Mouse (Mus musculus) kidney, embryonic 14.5 days (tissue): ENCODE results near the gene Ppat. TPM values are rescaled to one million over a fixed set of nuclear protein-coding genes. Genes with fewer than 3 reads are reported as not detected.

Source experiments
- ATAC-seq: fragments of 200-750 bp; cut with Nextera tagmentation; 2 replicates; pipeline ENCODE4 v1.8.0; 2017; ENCODE audit warnings: moderate number of reproducible peaks, mild to moderate bottlenecking, moderate TSS enrichment, moderate library complexity; ENCODE audit not compliant: low FRiP score, low TSS enrichment
- H3K27ac ChIP-seq: fragments of 300-500 bp; sonication (generic); 2 replicates; pipeline ENCODE4 v1.5.1; 2014; ENCODE audit warnings: low read depth, mild to moderate bottlenecking, low read length, moderate library complexity, mixed read lengths
- H3K27me3 ChIP-seq: fragments of 300-500 bp; sonication (generic); 2 replicates; pipeline ENCODE4 v1.6.1; 2014; ENCODE audit warnings: mild to moderate bottlenecking, low read length; ENCODE audit not compliant: control insufficient read depth, insufficient read depth
- H3K36me3 ChIP-seq: fragments of 300-500 bp; sonication (generic); 2 replicates; pipeline ENCODE4 v1.6.1; 2014; ENCODE audit warnings: low read length, mixed read lengths; ENCODE audit not compliant: control insufficient read depth, insufficient read depth
- H3K4me1 ChIP-seq: fragments of 300-500 bp; sonication (generic); 2 replicates; pipeline ENCODE4 v1.6.1; 2014; ENCODE audit warnings: low read length, mixed read lengths; ENCODE audit not compliant: control insufficient read depth, insufficient read depth
- H3K4me2 ChIP-seq: fragments of 300-500 bp; sonication (generic); replicated peaks from 2 replicates; pipeline ENCODE4 v1.6.1; 2014; ENCODE audit warnings: low read depth, mild to moderate bottlenecking, low read length
- H3K4me3 ChIP-seq: fragments of 300-500 bp; sonication (generic); 2 replicates; pipeline ENCODE4 v1.5.1; 2014; ENCODE audit warnings: mild to moderate bottlenecking, low read length
- H3K9ac ChIP-seq: fragments of 300-500 bp; sonication (generic); 2 replicates; pipeline ENCODE4 v1.6.1; 2014; ENCODE audit warnings: low read depth, mild to moderate bottlenecking, low read length, moderate library complexity
- H3K9me3 ChIP-seq: fragments of 300-500 bp; sonication (generic); 2 replicates; pipeline ENCODE4 v1.6.1; 2016; ENCODE audit warnings: low read length; ENCODE audit not compliant: control insufficient read depth
- WGBS: fragments of 180-500 bp; shearing (Covaris S2); extraction: QIAGEN DNeasy Blood & Tissue Kit; methylation state at CpG from one replicate; pipeline ENCODE4 v1.1.7; 2014; 5-methylcytosine and 5-hydroxymethylcytosine counted together
- polyA plus RNA-seq: library from polyadenylated mRNA; unstranded; fragments of >200 nt; fragmentation: Nextera tagmentation; extraction: Ambion mirVana; gene quantifications from 2 replicates; pipeline ENCODE4 v1.2.1, GENCODE M21; 2014

Gene Ppat
- polyA plus RNA-seq, 1 experiment from 2014 or later, result 51.7 TPM

DNA sequence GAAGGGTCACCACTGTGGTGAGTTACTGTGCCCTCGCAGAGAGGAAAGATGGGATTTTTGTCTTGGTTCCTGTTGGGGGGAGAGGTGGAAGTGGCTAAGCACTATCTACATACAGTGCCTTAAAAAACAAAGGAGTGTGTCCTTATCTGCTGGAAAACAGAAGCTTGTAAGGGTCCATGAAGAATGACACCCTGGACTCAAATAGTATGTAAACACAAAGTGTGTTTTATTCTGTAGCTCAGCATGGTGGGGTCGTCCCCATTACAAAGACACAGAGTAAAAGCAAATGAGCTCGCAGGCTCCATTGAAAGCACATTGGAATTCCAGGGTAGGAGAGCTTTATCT, 45.3 kb downstream of the Ppat start:
- Histone ChIP-seq H3K9ac (peak overlapping the region; percentile 76), H3K27ac (peak overlapping the region; percentile 86; the same call in 1 of the 2 replicates), H3K4me2 (peak overlapping the region; percentile 72), H3K27me3 (no peaks in the 10 kb centered on the region), H3K4me3 (peak overlapping the region; percentile 84), H3K4me1 (0 out of 2 replicates have a peak, but pooled peaks cover 4% of the 10 kb centered on the region), H3K36me3 (peaks cover 4% of the 10 kb centered on the region), H3K9me3 (no peaks in the 10 kb centered on the region)
- WGBS, result 41% methylated on average over 3 of the region's 3 CpGs
- 0 out of 2 replicates have a peak, but pooled peaks have one; percentile 2 for ATAC-seq

DNA sequence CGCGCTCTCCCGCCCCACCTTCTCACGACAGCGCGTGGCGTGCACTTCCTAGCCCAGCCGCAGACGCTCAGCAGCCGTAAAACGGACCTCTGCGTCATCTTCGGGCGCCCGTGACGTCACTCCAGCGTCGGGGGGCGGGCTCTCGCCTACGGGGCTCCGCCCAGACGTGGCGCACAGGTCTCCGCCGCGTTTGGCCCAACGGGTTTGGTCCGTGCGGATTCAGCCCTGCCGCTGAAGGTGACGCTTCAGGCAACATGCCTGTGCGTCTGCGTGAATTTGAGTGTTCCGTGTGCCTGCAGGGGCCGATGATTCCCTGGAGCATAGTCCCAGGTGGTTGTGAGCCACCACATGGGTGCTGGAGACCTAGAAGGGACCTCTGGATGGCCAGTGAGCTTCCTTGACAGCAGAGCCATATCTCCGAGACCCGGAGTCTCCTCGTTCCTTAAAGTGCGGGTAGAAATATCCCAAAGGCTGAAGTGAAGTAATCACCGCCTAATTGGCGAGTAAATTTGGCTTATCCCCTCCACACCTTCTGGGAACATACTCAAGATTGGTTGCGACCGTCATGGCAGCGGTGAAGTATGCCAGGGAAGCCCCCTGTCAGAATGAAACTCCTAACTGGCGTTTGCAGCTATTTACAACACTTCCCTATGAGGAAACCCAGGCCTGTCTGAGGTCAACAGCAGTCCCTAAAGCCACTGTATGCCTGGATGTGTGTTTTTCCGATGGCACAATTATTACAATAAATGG, 45.8 kb downstream of the Ppat start, which contains the start of gene Aasdh:
Gene Aasdh (minus strand): TSS at position 110 of the 750 bp plus-strand sequence.
- Histone ChIP-seq H3K4me2 (peak within 1 kb of the TSS; percentile 72), H3K4me3 (peak within 1 kb of the TSS; percentile 84), H3K9ac (peak within 1 kb of the TSS; percentile 76), H3K36me3 (peaks cover 4% of the 10 kb centered on the region), H3K4me1 (0 out of 2 replicates have a peak, but pooled peaks cover 4% of the 10 kb centered on the region), H3K27ac (peak within 1 kb of the TSS; percentile 86), H3K9me3 (no peaks in the 10 kb centered on the region), H3K27me3 (no peaks in the 10 kb centered on the region)
- under 1% methylated on average over 47 of the region's 47 CpGs for WGBS
- ATAC-seq, result peak; percentile 99

DNA sequence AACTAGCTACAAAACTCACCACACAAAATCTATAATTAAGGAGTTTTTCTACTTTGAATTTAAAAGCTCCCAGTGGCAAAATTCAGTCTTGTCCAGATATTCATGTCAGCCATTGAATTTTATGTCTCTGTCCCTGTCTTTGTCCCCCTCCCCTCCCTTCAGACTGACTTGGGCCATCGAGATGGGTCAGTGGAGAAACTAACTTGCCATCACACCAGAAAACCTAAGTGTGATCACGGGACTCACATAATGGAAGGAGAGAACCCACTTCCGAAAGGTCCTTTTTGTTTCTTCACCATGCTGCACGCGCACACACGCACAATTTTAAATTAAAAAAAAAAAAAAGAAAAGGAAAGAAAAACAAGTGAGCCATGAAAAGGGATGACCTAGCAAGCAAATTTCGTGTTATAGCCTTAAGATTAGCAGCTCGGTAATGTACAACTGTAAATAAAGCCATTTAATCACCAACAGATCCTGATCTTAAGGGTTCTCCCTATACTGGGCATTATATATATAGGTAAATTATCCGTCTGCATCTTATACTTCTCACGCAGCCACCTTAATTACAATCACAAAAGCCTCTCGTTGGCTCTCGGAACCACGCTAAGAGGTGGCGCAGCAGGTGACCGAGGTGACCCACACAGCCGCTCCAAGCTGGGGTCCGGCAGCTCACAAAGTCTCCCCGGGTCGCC, 46.5 kb downstream of the Ppat start:
- ATAC-seq, result no peak

DNA sequence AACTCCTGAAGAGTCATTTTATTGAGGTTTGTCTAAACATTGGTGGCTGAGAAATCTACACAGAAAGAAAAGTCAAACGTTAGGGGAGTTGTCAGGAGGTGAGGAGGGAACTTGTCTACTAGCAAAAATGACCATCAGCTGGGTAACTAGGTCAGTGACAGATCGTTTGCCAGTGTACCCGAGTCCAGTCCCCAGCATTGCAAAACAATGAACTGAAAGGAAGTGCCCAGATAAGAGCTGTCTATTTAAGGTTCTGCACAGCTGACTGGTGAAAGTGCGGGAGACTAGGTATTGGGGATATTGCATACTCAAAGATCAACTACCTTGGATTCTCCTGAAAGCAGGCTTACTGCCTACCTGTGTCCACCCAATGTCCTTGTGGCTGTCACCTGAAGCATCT, 49.2 kb downstream of the Ppat start:
- no peaks in the 10 kb centered on the region for H3K27me3 ChIP-seq
- H3K4me1 ChIP-seq, result 0 out of 2 replicates have a peak, but pooled peaks cover 4% of the 10 kb centered on the region
- no peak overlapping the region for H3K4me2 ChIP-seq
- WGBS, result 75% methylated on average over 4 of the region's 4 CpGs
- ATAC-seq, result no peak
- H3K9me3 ChIP-seq, result no peaks in the 10 kb centered on the region
- H3K36me3 ChIP-seq, result no peaks in the 10 kb centered on the region; the same call in 1 of the 2 replicates
- no peak overlapping the region for H3K27ac ChIP-seq
- no peak overlapping the region for H3K4me3 ChIP-seq
- H3K9ac ChIP-seq, result no peak overlapping the region

More for the DNA sequence above, 46.5 kb downstream of the Ppat start:
- peaks cover 2% of the 10 kb centered on the region for H3K36me3 ChIP-seq
- H3K9me3 ChIP-seq, result no peaks in the 10 kb centered on the region
- peak overlapping the region; percentile 72 for H3K4me2 ChIP-seq
- peak overlapping the region; percentile 86 for H3K27ac ChIP-seq
- H3K4me1 ChIP-seq, result 0 out of 2 replicates have a peak, but pooled peaks cover 4% of the 10 kb centered on the region
- H3K27me3 ChIP-seq, result no peaks in the 10 kb centered on the region
- H3K9ac ChIP-seq, result peak overlapping the region; percentile 76
- H3K4me3 ChIP-seq, result peak overlapping the region; percentile 84
- WGBS, result 1% methylated on average over 19 of the region's 19 CpGs

DNA sequence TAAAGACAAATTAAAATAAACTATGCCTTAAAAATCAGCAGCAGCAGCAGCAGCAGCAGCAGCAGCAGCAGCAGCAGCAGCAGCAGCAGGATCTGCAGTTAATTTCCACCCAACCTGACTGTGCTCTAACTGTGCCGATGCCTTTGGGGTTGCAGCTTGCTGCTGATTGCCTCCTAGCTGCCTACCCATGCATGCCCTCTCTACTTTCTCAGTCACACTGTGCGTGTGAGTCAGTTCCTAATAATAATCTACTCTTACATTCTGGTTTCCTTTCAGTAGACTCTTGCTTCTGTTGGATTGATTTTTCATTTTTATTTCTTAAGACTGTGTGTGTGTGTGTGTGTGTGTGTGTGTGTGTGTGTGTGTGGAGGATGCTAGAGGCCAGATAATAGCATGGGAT, 58.3 kb downstream of the Ppat start:
- Histone ChIP-seq H3K9me3 (no peaks in the 10 kb centered on the region), H3K36me3 (peaks cover 32% of the 10 kb centered on the region), H3K27me3 (no peaks in the 10 kb centered on the region), H3K4me3 (no peak overlapping the region), H3K27ac (no peak overlapping the region), H3K9ac (no peak overlapping the region), H3K4me2 (no peak overlapping the region), H3K4me1 (no peaks in the 10 kb centered on the region)
- WGBS, result 87% methylated on average over 2 of the region's 2 CpGs
- ATAC-seq, result no peak

DNA sequence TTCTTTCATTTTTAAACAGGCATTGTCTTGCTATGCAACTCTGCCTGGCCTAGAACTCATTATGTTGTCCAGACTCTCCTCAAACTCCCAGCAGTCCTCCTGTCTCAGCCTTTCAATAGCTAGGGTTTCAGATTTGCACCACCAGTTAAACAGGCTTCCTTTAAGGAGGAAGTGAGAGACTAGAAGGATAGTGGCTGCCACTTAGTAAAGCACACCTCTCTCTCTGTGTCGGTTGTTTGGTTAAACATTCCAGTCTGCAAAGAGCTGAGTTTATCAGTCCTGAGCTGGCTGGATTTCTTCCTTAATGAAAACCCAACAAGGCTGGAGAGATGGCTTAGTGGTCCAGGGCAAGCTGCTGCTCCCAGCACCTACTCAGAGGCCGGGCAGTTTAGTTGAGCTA, 58.8 kb downstream of the Ppat start:
- Histone ChIP-seq H3K4me2 (no peak overlapping the region), H3K27me3 (no peaks in the 10 kb centered on the region), H3K4me1 (no peaks in the 10 kb centered on the region), H3K9me3 (no peaks in the 10 kb centered on the region), H3K36me3 (peaks cover 34% of the 10 kb centered on the region), H3K4me3 (no peak overlapping the region), H3K9ac (no peak overlapping the region), H3K27ac (no peak overlapping the region)
- no peak for ATAC-seq
- WGBS, result 78% methylated on average over 2 of the region's 2 CpGs

DNA sequence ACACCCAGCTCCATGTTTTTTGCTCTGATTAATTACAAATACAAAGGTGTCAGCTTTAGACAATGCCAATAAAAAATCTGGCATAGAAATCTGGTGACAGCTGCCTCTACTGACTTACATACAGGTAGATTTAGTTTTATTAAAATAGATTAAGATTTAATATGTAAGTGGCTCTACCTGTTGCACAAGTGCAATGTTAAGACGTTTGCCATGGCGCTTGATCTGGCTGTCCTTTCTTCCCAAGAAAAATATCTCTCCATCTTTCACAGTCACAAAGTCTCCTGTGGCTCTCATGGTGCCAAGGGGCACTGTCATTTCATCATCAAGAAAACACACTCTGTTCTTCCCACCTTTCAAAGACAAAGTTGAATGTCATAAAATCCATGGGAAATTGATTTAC, 64.4 kb downstream of the Ppat start:
- Histone ChIP-seq H3K36me3 (peaks cover 47% of the 10 kb centered on the region), H3K27ac (no peak overlapping the region), H3K27me3 (no peaks in the 10 kb centered on the region), H3K9me3 (no peaks in the 10 kb centered on the region), H3K4me3 (no peak overlapping the region), H3K9ac (no peak overlapping the region), H3K4me1 (no peaks in the 10 kb centered on the region), H3K4me2 (no peak overlapping the region)
- 93% methylated on average over 2 of the region's 2 CpGs for WGBS
- no peak for ATAC-seq

DNA sequence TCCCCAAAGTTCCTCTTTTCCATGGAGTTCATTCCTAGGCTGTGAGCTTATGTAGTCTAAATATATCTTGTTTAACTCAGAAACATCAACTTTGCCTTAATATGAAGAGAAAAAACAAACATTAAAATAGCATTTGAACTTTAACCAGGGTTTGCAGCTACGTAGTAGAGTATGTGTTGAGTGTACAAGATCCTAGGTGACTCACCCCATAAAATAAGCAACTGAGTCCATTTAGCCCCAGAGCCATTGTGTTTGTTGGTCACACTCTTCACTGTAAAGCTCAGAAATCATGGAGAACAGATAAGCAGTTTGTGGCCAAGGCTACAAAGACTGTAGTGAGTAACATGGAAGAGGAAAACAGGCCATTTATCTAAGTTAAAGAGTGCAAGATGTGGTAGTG, 67.3 kb downstream of the Ppat start:
- Histone ChIP-seq H3K27me3 (no peaks in the 10 kb centered on the region), H3K27ac (no peak overlapping the region), H3K9ac (no peak overlapping the region), H3K9me3 (no peaks in the 10 kb centered on the region), H3K36me3 (peaks cover 39% of the 10 kb centered on the region), H3K4me1 (no peaks in the 10 kb centered on the region), H3K4me2 (no peak overlapping the region), H3K4me3 (no peak overlapping the region)
- ATAC-seq, result no peak
- 95% methylated on average over 1 of the region's 1 CpGs for WGBS
